Mouse (Mus musculus): ENCODE measurements around the gene Plin2. TPM values are rescaled to one million over a fixed set of nuclear protein-coding genes. Genes with fewer than 3 reads are reported as not detected.

Plin2 gene
- polyA plus RNA-seq, 1 experiment from 2014 or later = 83.8 TPM

DNA sequence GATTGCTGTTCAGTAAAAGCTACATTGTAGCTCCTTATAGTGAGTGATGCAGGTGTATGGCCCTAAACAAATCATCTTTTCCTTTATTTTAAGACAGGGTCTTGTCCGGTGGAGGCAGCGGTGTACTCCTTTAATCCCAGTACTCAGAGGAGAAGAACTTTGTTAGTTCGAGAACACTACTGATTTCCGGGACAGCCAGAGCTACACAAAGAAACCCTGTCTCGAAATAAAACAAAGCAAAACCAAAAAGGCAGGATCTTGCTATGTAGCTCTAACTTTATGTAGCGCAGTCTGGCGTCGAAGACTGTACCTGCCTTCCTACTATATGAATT lies 57.6 kb downstream of the Plin2 start:
- H3K9ac ChIP-seq (ENCODE audit: low read length) = peak overlapping the region; percentile 27; the same call in 1 of the 2 replicates
- no peaks in the 10 kb centered on the region; the same call in 1 of the 2 replicates for H3K4me1 ChIP-seq (ENCODE audit: control insufficient read depth, insufficient read depth, low read length)
- no peak overlapping the region for H3K27ac ChIP-seq (replicated peaks; ENCODE audit: low read depth, low read length)
- ATAC-seq (ENCODE audit: insufficient number of reproducible peaks, low FRiP score, low TSS enrichment, low read depth) (no peak; the same call in 1 of the 2 replicates), DNase-seq (ENCODE audit: low spot score) (no peak)
- H3K4me3 ChIP-seq (ENCODE audit: low read depth, low read length) = peak overlapping the region; percentile 94
- H3K27me3 ChIP-seq (ENCODE audit: control insufficient read depth, insufficient read depth, low read length) = no peaks in the 10 kb centered on the region
- 39% methylated on average over 8 of the region's 8 CpGs for WGBS
- no peaks in the 10 kb centered on the region for H3K9me3 ChIP-seq (ENCODE audit: control insufficient read depth, low read length)
- peak overlapping the region; percentile 37 for H3K4me2 ChIP-seq (ENCODE audit: low read depth, severe bottlenecking)
- H3K36me3 ChIP-seq (ENCODE audit: control insufficient read depth, insufficient read depth, low read length) = no peaks in the 10 kb centered on the region

DNA sequence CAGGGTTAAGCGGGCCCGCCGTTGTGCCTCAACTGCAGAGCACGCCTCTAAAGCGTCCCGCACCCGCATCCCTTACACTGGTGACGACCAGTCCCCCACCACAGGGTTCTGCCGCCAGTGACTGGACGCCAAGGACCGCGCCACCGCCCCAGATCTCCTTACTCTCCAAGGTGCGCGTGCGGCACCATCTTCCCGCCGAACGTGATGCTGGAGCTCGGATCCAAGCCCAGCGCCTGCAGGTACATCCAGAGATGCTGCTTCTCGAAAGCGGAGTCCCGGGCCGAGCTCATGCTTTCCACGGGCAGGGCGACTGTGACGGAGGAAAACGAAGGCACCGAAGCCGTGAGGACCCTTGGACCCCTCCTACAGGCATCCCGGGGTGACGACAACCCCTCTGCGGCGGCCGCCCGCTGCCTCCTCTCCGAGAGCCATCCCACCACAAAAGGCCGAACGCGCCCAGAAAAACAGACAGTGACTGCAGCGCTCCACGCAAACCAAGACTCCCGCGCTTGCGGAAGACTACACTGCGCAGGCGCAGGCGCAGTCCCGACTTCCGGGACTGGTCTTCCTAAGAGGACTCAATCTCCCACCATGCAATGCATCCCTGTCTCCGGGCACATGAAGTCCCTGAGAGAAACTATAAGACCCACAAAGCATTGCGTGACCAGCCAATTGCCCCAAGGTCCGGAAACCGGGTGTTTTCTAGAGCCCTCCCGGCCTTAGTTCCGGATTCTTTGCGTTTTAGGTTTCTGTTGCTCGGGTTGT lies 58.2 kb downstream of the Plin2 start, which contains the start of gene Haus6:
Gene Haus6 (minus strand): TSS at position 532 of the 765 bp plus-strand sequence.
- H3K4me3 ChIP-seq (ENCODE audit: low read depth, low read length) = peak within 1 kb of the TSS; percentile 94
- under 1% methylated on average over 59 of the region's 59 CpGs for WGBS
- H3K27me3 ChIP-seq (ENCODE audit: control insufficient read depth, insufficient read depth, low read length) = no peaks in the 10 kb centered on the region
- H3K4me1 ChIP-seq (ENCODE audit: control insufficient read depth, insufficient read depth, low read length) = no peaks in the 10 kb centered on the region; the same call in 1 of the 2 replicates
- H3K9me3 ChIP-seq (ENCODE audit: control insufficient read depth, low read length) = no peaks in the 10 kb centered on the region
- no peaks in the 10 kb centered on the region for H3K36me3 ChIP-seq (ENCODE audit: control insufficient read depth, insufficient read depth, low read length)
- peak within 1 kb of the TSS; percentile 74 for H3K4me2 ChIP-seq (ENCODE audit: low read depth, severe bottlenecking)
- H3K9ac ChIP-seq (ENCODE audit: low read length) = peak within 1 kb of the TSS; percentile 82
- DNase-seq (ENCODE audit: low spot score) (peak; percentile 88), ATAC-seq (ENCODE audit: insufficient number of reproducible peaks, low FRiP score, low TSS enrichment, low read depth) (peak; percentile 99)
- peak within 1 kb of the TSS; percentile 56; the same call in 1 of the 2 replicates for H3K27ac ChIP-seq (replicated peaks; ENCODE audit: low read depth, low read length)

Other genes with a start within 250 kb of the Plin2 start
- gene Saxo1, start 111.7 kb downstream of the Plin2 start, polyA plus RNA-seq (2014; fragmentation: Nextera tagmentation; extraction: Ambion mirVana) = 0.18 and 0.36 TPM in 2 replicates
- gene Rraga, start 94.4 kb downstream of the Plin2 start, polyA plus RNA-seq (2014; fragmentation: Nextera tagmentation; extraction: Ambion mirVana) = 85.0 and 102 TPM in 2 replicates
- 30.7 and 34.1 TPM in 2 replicates for gene Haus6, start 58.0 kb downstream of the Plin2 start, polyA plus RNA-seq (2014; fragmentation: Nextera tagmentation; extraction: Ambion mirVana)
- 7.0 and 7.9 TPM in 2 replicates for gene Dennd4c, start 78.5 kb upstream of the Plin2 start, polyA plus RNA-seq (2014; fragmentation: Nextera tagmentation; extraction: Ambion mirVana)
- 847 and 900 TPM in 2 replicates for gene Rps6, start 187.4 kb upstream of the Plin2 start, polyA plus RNA-seq (2014; fragmentation: Nextera tagmentation; extraction: Ambion mirVana)
- 22.2 and 22.4 TPM in 2 replicates for gene Acer2, start 204.3 kb upstream of the Plin2 start, polyA plus RNA-seq (2014; fragmentation: Nextera tagmentation; extraction: Ambion mirVana)